Mouse (Mus musculus) gastrocnemius, postnatal 25 days (tissue): ENCODE measurements at regions not wholly inside any gene's neighbourhood (a gene's known extent, or its start where the extent isn't known, plus 50 kb on each side); places are given as distances from the start of the nearest gene placed in this dataset.
A peak's percentile ranks its signal among the peaks of the same experiment; 100 is the strongest.
"Not testable (repeated sequence)": the region's sequence is repeated elsewhere in the genome, so short reads cannot be mapped to it uniquely, and the experiment has no call there.

Experiments
- DNase-seq: peaks from one replicate; pipeline ENCODE4 v3.0.0; 2022

DNA sequence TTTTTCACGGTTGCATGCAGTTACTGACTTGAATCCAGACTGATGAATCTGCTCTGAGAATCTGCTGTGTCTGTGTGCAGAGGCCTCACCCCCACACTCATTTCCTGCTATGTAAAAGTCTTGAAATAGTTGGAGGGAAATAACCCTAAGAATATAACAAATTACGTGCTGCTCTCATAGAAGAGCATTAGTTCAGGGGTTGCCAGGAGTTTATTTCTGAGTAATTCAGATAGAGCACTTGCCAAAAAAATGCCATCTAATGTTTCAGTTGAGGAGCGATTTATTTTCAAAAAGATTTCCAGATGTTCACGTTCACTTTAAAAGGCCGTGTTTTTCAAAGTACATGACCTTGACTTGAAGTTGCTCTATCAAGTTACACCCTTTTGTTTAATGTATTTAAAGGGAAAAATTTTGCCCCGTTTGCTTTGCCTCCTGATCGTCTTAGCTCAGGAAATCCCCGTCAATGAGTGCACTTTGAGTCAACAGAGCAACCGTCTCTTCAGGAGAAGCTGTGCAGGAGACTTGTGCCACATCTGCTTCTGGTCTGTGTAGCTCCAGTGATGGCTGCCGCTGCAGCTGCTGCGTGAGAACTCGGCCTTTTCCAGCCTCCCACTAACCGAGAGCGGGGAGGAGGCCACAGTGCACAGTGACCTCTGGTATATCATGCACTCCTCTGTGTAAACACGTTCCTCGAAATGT is 50.9 kb upstream of the Sec61g start:
- DNase-seq: no peak

DNA sequence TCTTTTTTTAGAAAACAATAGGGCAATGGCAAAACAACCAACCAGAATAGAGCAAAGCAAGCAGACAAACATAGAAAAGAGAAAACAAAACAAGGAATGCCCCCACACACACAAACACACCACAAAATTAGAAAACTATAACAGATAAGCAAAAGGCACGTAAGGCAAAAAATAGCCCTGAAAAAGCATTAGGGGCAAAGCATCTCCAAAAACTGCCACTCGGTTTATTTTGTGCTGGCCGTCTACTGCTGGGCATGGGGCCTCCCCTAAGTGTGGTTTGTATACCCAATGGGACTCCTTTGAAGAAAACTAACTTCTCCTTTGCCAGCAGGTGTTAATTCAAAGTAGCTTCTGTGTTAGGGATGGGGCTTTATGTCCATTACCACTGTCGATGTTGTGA is 53.4 kb upstream of the Sec61g start:
- DNase-seq: no peak

DNA sequence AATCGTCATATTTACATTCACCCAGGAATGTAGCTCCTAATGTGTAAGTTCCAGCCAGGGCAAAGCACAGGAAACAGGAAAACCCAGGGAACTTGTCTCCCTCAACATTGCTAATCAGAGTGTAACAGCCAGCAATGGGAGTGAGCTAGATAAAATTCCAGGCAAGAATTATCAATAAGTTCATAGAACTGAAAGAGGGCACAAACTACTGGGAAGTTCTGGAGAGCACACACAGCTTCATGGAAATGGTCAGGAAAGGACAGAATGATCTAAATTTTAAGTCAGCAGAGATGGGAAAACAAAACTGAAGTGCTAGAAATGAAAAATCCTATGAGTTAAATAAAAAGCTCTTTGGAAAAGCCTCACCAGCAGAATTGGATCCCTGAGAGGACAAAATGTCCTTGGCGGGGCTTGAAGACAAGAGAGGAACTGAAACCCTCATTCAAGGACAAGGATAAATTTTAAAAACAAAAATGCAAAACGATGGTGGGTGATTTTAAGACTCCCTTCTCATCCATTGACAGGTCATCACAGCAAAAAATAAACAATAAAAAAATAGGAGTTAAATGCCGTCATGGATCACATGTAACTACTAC is 80.9 kb upstream of the Sec61g start:
- DNase-seq: peak; percentile 61

DNA sequence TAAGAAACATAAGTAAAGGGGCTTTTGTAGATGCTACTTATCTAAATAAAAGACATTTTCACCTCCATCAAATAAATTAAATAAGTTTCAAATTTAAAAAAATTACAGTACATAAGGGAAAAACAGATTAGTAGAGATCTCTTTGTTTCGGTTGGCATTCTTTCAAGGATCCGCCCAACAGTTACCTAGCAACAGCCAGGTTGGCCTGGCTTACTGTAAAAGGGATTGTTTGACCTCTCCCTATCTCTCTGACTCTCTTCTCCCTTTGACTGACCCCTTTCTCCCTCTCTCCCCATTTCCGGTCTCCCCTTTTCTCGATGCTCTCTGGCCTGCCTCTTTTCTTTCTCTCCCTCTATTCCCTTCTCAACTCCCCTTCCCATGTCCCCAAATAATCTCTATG is 82.3 kb upstream of the Sec61g start:
- no peak for DNase-seq

DNA sequence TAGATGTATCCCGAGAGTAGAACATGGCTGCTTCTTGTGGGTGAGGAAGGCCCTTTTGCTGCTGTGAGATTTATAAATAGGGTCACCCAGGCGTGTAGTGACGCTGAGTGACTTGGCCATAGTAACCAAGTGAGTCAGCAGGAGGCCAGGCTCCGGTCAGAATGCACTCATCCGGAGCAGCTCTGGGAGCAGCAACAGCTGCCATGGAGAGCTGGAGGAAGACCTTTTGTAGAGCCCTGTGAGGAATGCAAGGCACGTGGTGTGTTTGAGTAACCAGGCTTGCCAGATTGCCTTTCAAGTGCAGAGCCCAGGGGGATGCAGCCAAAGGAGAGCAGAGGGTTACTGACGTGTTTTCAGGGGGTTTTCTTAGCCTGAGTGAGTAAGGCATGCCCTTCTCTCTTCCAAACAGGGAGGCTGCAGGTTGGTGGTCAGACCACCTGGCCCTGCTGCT is 83.2 kb upstream of the Sec61g start:
- peak; percentile 88 for DNase-seq

DNA sequence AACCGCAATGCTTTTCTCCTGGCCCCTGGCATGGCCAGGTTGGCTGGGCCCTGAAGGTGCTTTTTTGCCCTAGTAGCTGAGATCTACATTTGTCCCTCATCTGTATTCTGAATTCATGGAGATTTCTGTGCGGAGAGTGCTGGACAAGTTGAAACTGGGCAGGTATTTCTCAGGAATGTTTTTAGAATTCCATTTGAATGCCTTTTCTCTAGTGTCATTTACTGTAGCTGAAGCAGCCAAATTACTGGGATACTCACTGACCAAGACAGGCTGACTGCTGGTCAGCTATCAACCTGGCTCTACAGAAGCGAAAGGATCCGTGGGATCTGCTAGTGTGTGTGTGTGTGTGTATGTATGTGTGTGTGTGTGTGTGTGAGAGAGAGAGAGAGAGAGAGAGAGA is 83.7 kb upstream of the Sec61g start:
- no peak for DNase-seq

DNA sequence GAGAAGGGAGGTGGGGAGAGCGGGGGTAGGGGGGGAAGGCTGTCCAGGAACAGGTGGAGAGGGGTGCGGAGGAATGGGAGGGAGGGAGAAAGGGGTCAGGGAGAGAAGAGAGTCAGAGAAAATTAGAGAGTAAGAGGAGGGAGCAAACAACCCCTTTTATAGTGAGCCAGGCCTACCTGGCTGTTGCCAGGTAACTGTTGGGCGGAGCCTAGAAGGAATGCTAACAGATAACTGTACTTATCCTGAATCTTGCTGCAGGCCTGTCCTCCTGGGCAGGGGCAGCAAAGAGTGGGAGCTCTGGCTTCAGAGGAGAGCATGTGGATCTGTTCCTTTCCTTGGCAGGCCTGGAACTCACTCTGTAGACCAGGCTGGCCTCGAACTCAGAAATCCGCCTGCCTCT is 84.5 kb upstream of the Sec61g start:
- DNase-seq: no peak

DNA sequence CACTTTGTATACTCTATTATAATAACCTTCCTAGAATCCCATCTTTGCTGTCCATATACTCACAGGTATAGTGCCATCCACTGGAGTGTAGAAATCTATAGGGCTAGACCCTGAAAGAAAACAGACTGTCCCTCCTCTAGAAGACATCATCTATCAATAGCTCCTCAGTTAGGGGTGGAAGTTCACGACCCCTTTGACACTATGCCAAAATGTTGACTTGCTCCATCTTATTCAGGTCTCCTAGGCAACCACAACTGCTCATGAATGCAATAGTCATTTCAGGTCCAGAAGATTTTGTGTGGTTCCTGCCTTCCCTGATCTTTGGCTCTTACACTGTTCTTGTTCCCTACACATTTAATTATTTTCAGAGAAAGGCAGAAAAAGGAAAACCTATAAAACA is 86.5 kb upstream of the Sec61g start:
- no peak for DNase-seq

DNA sequence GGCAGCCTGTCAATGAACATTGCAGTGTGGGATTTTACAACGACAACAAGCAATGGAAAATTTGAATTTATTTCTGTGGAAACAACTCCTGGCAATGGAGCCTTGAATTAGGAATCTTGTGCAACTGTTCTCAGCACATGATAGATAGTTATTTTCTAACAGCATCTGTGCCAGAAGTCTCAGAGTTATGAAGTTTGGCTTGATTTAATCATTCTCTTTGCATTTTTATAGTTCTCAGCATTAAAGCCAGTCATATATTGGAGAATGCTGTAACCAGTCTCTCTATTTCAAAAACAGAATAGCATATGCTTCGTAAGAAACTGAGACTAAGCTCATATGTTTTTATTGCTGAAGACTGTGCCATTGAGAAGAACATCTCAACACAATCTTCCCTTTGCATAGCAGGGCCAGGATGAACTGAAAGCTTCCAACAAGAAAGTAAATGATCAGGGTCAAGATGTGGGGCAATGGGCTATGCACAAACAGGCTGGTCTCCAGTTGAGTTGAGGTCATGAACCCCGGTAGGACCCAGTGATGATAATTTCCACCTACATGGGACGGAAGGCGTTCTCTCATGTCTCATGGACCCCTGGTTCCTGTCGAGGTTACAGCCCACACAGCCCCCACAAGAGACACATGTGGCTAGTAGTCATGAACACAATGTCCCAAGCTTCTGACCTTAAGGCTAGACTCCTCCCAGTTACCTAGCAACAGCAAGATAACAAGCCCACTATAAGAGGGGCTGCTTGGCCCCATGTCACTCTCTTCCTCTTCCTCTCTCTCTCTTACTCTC is 89.0 kb upstream of the Sec61g start:
- no peak for DNase-seq

DNA sequence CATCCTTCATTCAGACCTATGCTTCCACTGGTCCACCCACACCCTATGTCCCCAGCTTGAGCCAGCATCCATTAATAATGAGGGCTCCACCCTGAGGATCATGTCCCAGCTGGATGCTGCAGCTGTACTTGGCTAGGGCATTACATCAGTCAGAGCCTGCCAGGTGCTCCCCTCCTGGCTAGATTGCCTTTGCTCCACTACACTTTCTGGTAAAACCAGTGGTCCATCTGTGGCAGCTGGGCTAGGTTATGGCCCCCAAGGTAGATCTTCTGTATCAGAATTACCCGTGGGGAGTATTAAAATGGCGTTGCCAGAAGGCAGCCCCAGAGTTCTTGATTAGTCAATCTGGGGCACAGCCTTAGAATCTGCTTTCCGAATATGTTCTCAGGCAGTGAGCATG is 94.7 kb upstream of the Sec61g start:
- peak; percentile 80 for DNase-seq

DNA sequence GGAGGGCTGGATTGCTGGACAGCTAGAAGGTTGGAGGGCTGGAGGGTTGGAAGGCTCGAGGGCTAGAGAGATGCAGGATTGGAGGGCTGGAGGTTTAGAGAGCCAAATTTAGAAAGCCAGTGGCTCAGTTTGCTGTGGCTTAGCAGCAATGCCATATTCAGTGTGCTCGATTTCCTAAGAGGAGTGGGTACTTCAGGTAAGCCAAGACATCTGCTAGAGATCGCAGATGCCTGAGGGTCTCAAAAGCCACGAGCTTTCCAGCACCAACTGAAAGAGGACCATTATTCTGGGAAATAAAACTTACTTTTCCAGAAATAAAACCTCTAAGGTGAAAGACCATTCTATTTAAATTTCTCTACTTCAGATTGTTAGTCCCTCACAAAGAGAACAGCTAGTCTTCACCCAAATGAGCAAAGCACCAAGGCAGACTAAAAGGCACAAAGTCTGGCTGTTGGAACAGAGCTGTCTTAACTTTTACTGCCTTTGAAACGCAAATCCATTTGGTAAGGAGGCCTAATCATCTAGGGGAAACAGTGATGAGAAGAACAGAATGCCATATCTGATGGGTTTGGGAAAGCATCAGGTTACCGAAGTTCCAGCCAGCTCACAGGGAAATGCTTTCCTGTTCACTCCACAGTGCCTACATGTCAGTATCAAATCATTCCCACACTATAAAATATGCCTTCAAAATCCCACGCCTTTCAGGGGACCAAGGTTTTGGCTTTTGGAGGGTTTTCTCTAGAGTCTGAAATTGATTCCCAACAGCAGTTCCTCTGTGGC is 98.3 kb upstream of the Sec61g start:
- no peak for DNase-seq

DNA sequence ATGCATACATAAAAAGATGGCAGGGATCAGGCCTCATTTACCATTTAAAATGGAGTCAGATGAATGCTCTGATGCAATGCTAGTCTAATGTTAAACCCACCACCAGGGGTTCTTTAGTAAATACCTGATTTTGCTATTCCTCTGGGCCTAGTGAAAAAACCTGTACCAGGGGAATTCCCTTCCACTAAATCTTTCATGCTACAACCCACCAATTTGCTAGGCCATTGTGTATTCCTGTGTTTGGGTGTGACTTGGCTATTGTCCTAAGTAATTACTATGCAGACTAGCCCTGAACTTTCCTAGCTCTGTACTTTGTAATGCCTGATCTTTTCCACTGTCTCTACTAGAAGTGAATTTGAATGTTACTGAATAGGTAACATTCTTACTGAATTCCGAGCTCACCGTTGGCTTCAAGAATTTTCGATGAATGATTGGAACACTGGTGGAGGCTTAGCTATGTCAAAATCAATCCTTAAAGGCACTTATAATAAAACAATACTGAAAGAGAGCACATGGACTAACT is 99.7 kb upstream of the Sec61g start:
- not testable (repeated sequence) for DNase-seq

DNA sequence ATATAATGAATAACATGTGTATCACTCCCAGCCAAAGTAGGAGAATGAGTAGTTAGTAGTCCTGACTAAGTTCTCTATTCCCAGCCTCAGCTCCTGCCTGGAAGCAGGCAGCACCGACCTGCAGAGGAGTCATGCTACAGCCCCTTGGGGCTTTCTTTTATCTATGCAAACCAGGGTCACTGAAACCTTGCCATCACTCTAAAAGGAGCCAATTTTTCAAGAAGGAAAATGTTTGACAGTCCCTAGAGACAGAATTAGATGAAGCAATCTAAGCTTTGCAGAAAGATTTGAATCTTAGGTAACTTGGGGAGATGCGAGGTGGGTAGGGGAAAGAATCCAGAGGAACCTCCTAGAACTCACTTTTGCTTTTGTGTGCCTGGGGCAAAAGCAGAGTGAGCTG is 103.5 kb upstream of the Sec61g start:
- no peak for DNase-seq

DNA sequence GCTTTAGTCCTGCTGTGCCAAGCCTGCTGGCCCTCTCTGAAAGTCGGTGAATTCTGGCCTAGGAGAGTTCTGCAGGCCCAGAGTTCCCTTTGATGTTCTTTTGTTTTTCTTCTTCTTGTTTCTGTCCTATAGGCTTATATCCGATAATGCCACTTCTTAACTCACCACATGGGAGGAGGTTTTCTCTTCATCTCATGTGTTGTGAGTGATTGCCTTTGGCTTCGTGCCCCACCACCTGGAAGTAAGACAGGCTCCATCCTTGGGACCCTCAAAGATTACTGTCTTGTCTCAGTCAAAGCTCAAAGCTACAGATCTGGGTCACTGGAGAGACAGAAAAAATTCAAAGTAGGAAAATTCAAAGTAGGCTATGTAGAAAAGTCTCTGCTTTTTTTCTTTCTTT is 104.2 kb upstream of the Sec61g start:
- DNase-seq: no peak

DNA sequence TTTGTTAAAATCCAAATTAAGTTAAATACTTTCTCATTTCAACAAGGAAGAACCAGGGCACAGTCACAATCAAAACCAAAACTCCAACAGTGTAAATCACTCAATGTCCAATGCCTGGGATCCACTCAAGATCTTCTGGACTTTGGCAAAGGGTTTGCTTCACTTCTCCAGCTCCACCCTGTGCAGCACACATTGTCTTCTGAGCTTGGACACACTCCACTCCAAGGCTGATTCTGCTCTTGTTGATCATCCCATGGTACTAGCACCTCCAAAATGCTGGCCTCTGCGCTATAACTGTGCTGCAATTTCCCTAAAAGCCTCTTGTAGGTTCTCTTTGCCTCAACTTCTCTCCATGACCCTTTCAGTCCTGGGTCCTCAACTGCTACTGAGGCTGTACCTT is 111.5 kb upstream of the Sec61g start:
- DNase-seq: peak; percentile 13

DNA sequence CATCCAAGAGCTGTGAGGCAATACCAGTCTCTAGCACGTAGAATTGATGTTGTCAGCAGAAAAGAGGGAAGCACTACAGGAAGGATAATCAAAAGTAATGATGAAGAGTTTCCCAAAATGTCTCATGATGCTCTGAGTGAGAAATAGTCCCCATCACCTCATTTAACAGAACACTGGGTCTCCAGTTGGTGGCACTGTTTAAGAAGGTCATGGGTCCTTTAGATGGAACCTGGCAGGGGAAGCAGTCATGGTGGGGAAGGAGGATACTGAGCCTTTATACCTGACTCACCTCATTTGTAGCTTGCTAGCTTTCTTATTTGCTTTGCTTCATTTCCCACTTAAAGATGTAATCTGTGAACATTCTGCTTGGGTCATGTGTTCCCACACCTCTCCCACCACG is 115.4 kb upstream of the Sec61g start:
- DNase-seq: no peak

DNA sequence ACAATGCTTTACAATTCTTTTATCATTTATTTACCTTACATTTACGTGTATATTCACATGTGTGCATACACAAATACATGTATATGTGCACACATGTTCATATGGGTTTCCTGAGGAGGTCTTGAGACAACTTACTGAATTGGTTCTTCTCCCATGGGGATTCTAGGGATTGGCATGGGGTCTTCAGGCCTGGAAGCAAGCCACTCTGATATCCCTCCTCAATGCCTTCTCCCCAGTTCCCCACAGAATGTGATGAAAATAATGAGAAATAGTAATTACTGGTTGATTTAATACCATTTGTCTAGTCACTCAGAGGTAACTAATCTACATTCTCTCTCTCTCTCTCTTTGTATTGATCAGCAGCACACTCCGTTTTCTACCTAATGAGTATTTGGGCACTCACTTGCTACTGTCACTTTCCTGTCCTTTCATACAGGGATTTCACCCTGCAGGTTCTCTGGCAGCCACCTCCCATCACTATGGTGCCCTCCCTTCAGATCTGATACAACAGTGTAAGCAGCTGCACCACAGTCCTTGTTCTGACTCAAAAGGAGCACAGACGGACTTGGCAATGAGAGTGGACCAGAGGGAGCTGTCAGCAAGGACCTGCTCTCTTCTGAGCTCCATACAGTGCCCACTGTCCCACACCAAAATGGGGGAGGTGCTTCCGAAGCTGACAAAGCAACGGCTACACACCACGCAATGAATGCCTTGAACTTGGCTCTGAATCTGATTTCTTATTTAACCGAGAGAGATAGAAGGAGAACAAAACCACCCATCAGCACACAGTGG is 119.2 kb upstream of the Sec61g start:
- no peak for DNase-seq

DNA sequence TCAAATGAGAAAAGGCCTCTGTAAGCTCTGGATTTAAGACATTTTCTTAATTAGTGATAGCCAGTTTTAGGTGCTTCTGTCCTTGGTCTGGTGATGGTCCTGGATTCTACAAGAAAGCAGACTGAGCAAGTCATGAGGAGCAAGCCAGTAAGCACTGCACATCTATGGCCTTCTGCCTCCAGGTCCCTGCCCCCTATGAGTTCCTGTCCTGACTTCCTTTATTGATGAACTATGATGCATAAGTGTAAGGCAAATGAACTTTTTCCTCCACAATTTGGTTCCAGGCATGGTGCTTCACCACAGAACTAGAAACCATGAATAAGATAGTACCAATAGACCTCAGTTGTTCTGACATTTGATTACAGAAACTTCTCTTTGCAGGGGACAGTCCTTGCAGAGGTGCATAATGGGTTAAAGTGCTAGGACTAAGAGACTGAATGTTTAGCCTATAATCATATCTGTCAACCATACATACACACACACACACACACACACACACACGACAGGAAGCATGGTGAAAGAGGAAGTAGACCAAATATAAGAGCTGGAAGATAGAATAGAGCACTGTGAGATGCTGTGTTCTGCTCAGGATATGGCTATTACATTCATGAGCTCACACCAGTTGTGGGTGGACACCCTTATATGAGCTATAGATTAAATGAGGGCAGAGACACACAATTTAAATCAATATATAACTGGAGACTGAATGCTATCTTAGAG is 121.3 kb upstream of the Sec61g start:
- DNase-seq: no peak

DNA sequence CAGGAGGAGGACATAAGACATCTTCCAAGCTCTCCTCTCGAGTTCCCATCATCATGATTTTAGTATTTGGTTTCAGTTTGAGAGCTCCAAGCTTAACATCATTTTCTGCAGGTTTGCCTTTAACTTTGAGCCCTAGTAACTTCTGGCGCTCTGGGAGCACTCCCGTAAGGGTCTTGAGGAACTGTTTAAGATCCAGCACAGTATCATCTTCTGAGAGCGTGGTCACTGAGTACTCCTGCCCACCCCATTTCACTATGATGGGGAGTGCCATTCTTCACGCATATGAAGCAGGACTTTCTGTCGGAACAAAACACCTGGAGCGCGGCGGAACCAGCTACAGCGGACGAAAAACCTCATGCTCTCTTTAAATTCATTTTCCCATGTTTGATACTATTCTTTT is 116.2 kb upstream of the Egfr start:
- DNase-seq: not testable (repeated sequence)

DNA sequence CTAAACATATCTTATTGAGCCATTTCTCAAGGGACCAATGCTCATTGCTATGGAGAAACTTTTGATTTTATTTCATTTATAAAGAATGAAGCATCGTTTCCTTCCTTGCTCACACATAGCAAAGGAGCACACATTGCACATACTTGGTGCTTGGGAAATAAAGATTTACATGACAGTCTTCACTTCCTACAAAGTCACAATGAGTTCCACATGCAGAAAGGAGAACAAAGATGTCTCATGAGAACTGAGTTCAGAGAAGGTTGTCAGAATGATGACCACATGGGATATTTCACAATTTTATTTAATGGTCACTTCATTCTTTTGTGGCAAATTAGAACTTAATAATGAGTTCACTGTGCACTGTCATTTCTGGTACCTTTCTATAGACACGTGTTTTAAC is 114.3 kb upstream of the Egfr start:
- no peak for DNase-seq

DNA sequence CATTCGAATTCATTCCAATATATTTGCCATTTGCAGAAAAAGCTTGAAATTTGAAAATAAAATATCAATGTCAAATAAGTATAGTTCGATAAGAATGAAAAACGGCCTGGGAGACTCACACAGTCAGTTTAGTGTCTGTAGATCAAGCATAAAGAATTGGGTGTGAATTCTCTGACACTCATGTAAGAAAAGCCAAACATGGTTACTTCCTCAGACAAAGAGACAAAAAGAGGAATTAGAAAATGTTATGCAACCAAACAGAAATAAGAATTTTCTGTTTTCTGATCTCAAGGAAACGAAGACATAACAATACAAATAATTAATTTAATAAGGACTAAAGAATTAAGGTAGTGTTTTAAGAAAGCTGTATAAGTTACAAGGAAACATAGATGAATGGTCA is 113.7 kb upstream of the Egfr start:
- DNase-seq: no peak
